Mouse (Mus musculus) stomach, embryonic 16.5 days (tissue): ENCODE data around the gene 2300003K06Rik. TPM values are rescaled to one million over a fixed set of nuclear protein-coding genes. Genes with fewer than 3 reads are reported as not detected.
"Not testable (repeated sequence)": the region's sequence is repeated elsewhere in the genome, so short reads cannot be mapped to it uniquely, and the experiment has no call there.

Experiments used
- ATAC-seq: fragments of 200-750 bp; cut with Nextera tagmentation; 2 replicates; pipeline ENCODE4 v1.8.0; 2017; ENCODE audit warnings: moderate number of reproducible peaks, moderate TSS enrichment; ENCODE audit not compliant: insufficient read depth, low FRiP score
- H3K27ac ChIP-seq: fragments of 300-500 bp; sonication (generic); 2 replicates; pipeline ENCODE4 v1.5.1; 2014; ENCODE audit warnings: low read length
- H3K27me3 ChIP-seq: fragments of 300-500 bp; sonication (generic); 2 replicates; pipeline ENCODE4 v1.6.1; 2014; ENCODE audit warnings: low read length, control low read depth, mixed read lengths; ENCODE audit not compliant: control insufficient read depth, insufficient read depth
- H3K36me3 ChIP-seq: fragments of 300-500 bp; sonication (generic); 2 replicates; pipeline ENCODE4 v1.6.1; 2014; ENCODE audit warnings: low read length; ENCODE audit not compliant: control insufficient read depth, insufficient read depth
- H3K4me1 ChIP-seq: fragments of 300-500 bp; sonication (generic); 2 replicates; pipeline ENCODE4 v1.6.1; 2014; ENCODE audit warnings: low read length, control low read depth, mixed read lengths; ENCODE audit not compliant: control insufficient read depth, insufficient read depth
- H3K4me2 ChIP-seq: fragments of 300-500 bp; sonication (generic); 2 replicates; pipeline ENCODE4 v1.6.1; 2014; ENCODE audit warnings: low read depth, low read length, mixed read lengths
- H3K4me3 ChIP-seq: fragments of 300-500 bp; sonication (generic); replicated peaks from 2 replicates; pipeline ENCODE4 v1.5.1; 2014; ENCODE audit warnings: mild to moderate bottlenecking, low read length
- H3K9ac ChIP-seq: fragments of 300-500 bp; sonication (generic); 2 replicates; pipeline ENCODE4 v1.6.1; 2014; ENCODE audit warnings: low read length
- H3K9me3 ChIP-seq: fragments of 300-500 bp; sonication (generic); replicated peaks from 2 replicates; pipeline ENCODE4 v1.6.1; 2016; ENCODE audit warnings: low read length, control low read depth; ENCODE audit not compliant: control insufficient read depth
- WGBS: fragments of 180-500 bp; shearing (Covaris S2); extraction: QIAGEN DNeasy Blood & Tissue Kit; methylation state at CpG from one replicate; pipeline ENCODE4 v1.1.7; 2014; 5-methylcytosine and 5-hydroxymethylcytosine counted together
- polyA plus RNA-seq: library from polyadenylated mRNA; unstranded; fragments of >200 nt; fragmentation: Nextera tagmentation; extraction: Ambion mirVana; gene quantifications from 2 replicates; pipeline ENCODE4 v1.2.1, GENCODE M21; 2015

2300003K06Rik gene
- not detected in 2 replicates for polyA plus RNA-seq

DNA sequence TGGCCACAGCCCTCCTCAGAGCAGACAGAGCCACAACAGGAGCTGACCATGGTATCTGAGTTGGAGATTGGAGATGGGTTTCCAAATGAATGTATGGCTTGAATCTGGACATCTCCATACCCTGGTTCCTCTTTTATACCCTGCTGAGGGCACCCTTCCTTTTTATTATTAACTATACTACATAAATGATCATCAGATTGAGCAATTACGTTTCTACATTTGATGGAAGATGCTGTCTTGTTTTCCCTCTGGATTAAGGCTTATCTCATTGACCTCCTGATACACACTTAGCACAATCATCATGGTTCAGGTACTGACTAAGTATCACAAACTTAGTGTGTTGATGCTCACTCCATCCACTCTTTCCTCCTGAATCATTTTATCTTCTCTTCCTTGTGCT is at the start of gene 2300003K06Rik:
Gene 2300003K06Rik (minus strand): TSS at position 101 of the 400 bp plus-strand sequence.
- no peak for ATAC-seq
- Histone ChIP-seq H3K27ac (no peak within 1 kb of the TSS), H3K4me1 (no peaks in the 10 kb centered on the region), H3K36me3 (no peaks in the 10 kb centered on the region), H3K4me2 (no peak within 1 kb of the TSS), H3K27me3 (no peaks in the 10 kb centered on the region), H3K4me3 (no peak within 1 kb of the TSS), H3K9me3 (no peaks in the 10 kb centered on the region), H3K9ac (no peak within 1 kb of the TSS)
- 69% methylated on average over 1 of the region's 1 CpGs for WGBS

DNA sequence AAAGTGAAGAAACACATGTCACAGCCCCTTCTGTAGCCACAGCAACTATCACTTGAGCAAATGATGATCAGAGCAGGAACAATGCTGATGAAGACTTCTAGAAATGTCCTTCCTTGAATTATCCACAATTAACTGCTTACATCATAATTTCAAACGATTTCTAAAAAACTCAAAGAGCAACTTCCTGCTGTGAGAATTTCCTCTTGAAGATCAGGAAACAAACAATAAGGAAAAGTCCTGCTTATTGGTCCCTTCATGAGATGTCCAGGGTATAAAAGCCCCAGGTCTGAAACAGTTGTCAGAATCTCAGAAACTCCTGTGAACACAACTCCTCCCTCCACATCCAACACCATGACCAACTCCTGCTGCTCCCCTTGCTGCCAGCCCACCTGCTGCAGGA is 41.0 kb upstream of the 2300003K06Rik start, which contains the start of gene Gm11567:
Gene Gm11567 (plus strand): TSS at position 301 of the 400 bp plus-strand sequence.
- ATAC-seq, H3K9me3 ChIP-seq: not testable (repeated sequence)
- WGBS: 47% methylated on average over 1 of the region's 1 CpGs

DNA sequence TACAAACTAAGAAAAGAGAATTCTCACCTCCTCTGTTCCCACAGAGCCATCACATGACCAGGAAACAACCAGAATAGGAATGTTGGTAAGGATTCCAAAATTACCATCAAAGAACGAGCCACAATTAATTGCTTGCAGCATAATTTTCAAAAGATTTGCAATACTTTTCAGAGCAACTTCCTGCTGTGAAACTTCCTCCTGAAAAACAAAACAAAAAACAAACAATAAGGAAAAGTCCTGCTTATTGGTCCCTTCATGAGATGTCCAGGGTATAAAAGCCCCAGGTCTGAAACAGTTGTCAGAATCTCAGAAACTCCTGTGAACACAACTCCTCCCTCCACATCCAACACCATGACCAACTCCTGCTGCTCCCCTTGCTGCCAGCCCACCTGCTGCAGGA is 35.2 kb upstream of the 2300003K06Rik start, which contains the start of gene Krtap9-1:
Gene Krtap9-1 (plus strand): TSS at position 301 of the 400 bp plus-strand sequence.
- H3K4me2 ChIP-seq, H3K9me3 ChIP-seq, H3K4me1 ChIP-seq, H3K4me3 ChIP-seq, H3K36me3 ChIP-seq, H3K27ac ChIP-seq, H3K27me3 ChIP-seq, H3K9ac ChIP-seq, ATAC-seq: not testable (repeated sequence)
- 83% methylated on average over 1 of the region's 1 CpGs for WGBS

More for the DNA sequence above, 41.0 kb upstream of the 2300003K06Rik start, which contains the start of gene Gm11567:
- not testable (repeated sequence) for H3K4me1 ChIP-seq, H3K27me3 ChIP-seq, H3K27ac ChIP-seq, H3K9ac ChIP-seq, H3K4me2 ChIP-seq, H3K36me3 ChIP-seq, H3K4me3 ChIP-seq

- not testable (repeated sequence) for H3K27me3 ChIP-seq, H3K4me2 ChIP-seq, H3K4me3 ChIP-seq, H3K36me3 ChIP-seq, H3K9me3 ChIP-seq, H3K9ac ChIP-seq, ATAC-seq, H3K4me1 ChIP-seq, H3K27ac ChIP-seq
- 68% methylated on average over 1 of the region's 1 CpGs for WGBS
Observed at GRCm38 (mm10) chr11:99864176-99864575, 26.3 kb upstream of the 2300003K06Rik start, which contains the start of gene Gm11559. TSS of gene Gm11559 (plus strand) at chr11:99864476.

GRCm38 (mm10) chr11:99858761-99859160 is 20.9 kb upstream of the 2300003K06Rik start:
- no peak overlapping the region for H3K27ac ChIP-seq
- no peak overlapping the region for H3K4me3 ChIP-seq
- ATAC-seq: no peak
- H3K9me3 ChIP-seq: no peaks in the 10 kb centered on the region
- no peaks in the 10 kb centered on the region for H3K4me1 ChIP-seq
- no peaks in the 10 kb centered on the region for H3K27me3 ChIP-seq
- no peaks in the 10 kb centered on the region for H3K36me3 ChIP-seq
- H3K9ac ChIP-seq: no peak overlapping the region
- 65% methylated on average over 2 of the region's 2 CpGs for WGBS
- no peak overlapping the region for H3K4me2 ChIP-seq

- WGBS: 85% methylated on average over 2 of the region's 2 CpGs
Observed at GRCm38 (mm10) chr11:99857617-99858016, 19.8 kb upstream of the 2300003K06Rik start, which contains the start of gene Gm11568. TSS of gene Gm11568 (plus strand) at chr11:99857917.

GRCm38 (mm10) chr11:99854121-99854520 is 16.3 kb upstream of the 2300003K06Rik start:
- no peaks in the 10 kb centered on the region for H3K9me3 ChIP-seq
- no peak for ATAC-seq
- no peaks in the 10 kb centered on the region for H3K4me1 ChIP-seq
- 58% methylated on average over 3 of the region's 3 CpGs for WGBS
- no peaks in the 10 kb centered on the region for H3K36me3 ChIP-seq
- H3K4me2 ChIP-seq: no peak overlapping the region
- H3K27me3 ChIP-seq: no peaks in the 10 kb centered on the region
- H3K9ac ChIP-seq: no peak overlapping the region
- H3K4me3 ChIP-seq: no peak overlapping the region
- no peak overlapping the region for H3K27ac ChIP-seq

More at GRCm38 (mm10) chr11:99857617-99858016, 19.8 kb upstream of the 2300003K06Rik start, which contains the start of gene Gm11568:
- Histone ChIP-seq H3K4me1 (no peaks in the 10 kb centered on the region), H3K4me2 (no peak within 1 kb of the TSS), H3K9me3 (no peaks in the 10 kb centered on the region), H3K4me3 (no peak within 1 kb of the TSS), H3K9ac (no peak within 1 kb of the TSS), H3K27me3 (no peaks in the 10 kb centered on the region), H3K36me3 (no peaks in the 10 kb centered on the region), H3K27ac (no peak within 1 kb of the TSS)
- no peak for ATAC-seq

DNA sequence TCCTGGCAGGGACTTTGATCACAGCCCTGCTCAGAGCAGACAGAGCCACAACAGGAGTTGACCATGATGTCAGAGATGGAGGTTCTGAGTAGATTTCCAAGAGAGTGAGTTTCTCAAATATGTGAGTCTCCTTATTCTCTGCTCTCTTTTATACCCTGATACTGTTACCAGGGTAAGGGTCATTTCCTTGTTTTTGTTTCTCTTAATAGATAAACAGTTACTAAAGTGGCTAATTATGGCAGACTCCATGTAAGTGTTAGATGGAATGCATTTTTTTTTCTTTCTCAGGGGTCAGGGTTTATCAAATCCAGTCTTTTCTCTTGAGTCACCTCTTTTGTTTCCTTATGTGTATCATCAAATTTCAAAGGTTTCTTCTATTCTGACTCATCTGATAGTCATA is 13.6 kb upstream of the 2300003K06Rik start, which contains the start of gene Krtap4-16:
Gene Krtap4-16 (minus strand): TSS at position 101 of the 400 bp plus-strand sequence.
- H3K4me2 ChIP-seq: no peak within 1 kb of the TSS
- H3K27me3 ChIP-seq: no peaks in the 10 kb centered on the region
- no peak within 1 kb of the TSS for H3K9ac ChIP-seq
- no peak within 1 kb of the TSS for H3K27ac ChIP-seq
- H3K9me3 ChIP-seq: no peaks in the 10 kb centered on the region
- ATAC-seq: no peak
- no peaks in the 10 kb centered on the region for H3K36me3 ChIP-seq
- no peaks in the 10 kb centered on the region for H3K4me1 ChIP-seq
- H3K4me3 ChIP-seq: no peak within 1 kb of the TSS

- Histone ChIP-seq H3K27me3 (no peaks in the 10 kb centered on the region), H3K9me3 (no peaks in the 10 kb centered on the region), H3K27ac (no peak overlapping the region), H3K36me3 (no peaks in the 10 kb centered on the region), H3K4me3 (no peak overlapping the region), H3K4me2 (no peak overlapping the region), H3K4me1 (no peaks in the 10 kb centered on the region), H3K9ac (no peak overlapping the region)
- no peak for ATAC-seq
- WGBS: 83% methylated on average over 2 of the region's 2 CpGs
Observed at GRCm38 (mm10) chr11:99846746-99847145, 8.9 kb upstream of the 2300003K06Rik start.
